ENCODE assay signal across 14 mouse cellular contexts in genomic region chr16:92800845-92801244, GRCm38 (mm10). TPM values are rescaled to one million over a fixed set of nuclear protein-coding genes. Genes with fewer than 3 reads are reported as not detected.
DNase-seq lines count a peak whose midpoint lies in the region; ATAC-seq lines count a peak whose summit lies in the region.
"Had no signal": no experiment of that assay in that cellular context is flagged by ENCODE, and none has a peak within 500 bp of the region (broad histone marks: within the 10 kb centered on the region; RNA-seq: fewer than 3 reads in every experiment).

No protein-coding gene starts in this region.

- peak overlapping the region; percentile 61 for H3K9ac ChIP-seq in liver, embryonic 12.5 days
- H3K9ac ChIP-seq: forebrain, postnatal 0 days; heart, embryonic 15.5 days; kidney, embryonic 15.5 days had no signal

- no peaks in the 10 kb centered on the region for H3K9me3 ChIP-seq in liver, embryonic 12.5 days (replicated peaks)
- H3K9me3 ChIP-seq: heart, embryonic 15.5 days; kidney, embryonic 15.5 days had no signal

- no peaks in the 10 kb centered on the region for H3K27me3 ChIP-seq in liver, embryonic 12.5 days (replicated peaks)
- H3K27me3 ChIP-seq: kidney, embryonic 15.5 days; Patski had no signal

- peak; percentile 66 for DNase-seq in layer of hippocampus, adult 9-11 months
- DNase-seq in layer of hippocampus, adult 9-10 months (ENCODE audit: low spot score), result no peak
- peak; percentile 88 for DNase-seq in MEL-GATA-1-ER (ENCODE audit: extremely low read depth, low read depth)
- DNase-seq in left cerebral cortex, postnatal 25 days (ENCODE audit: low spot score in 2 of 2), result no peak
- DNase-seq in left cerebral cortex, postnatal 10 days (ENCODE audit: extremely low spot score in 1 of 2, low spot score in 2 of 2), result no peak
- DNase-seq: cerebellum, postnatal 14 days; forebrain, postnatal 0 days; gastrocnemius, postnatal 36 days had no signal

- H3K4me3 ChIP-seq in liver, embryonic 12.5 days, result peak overlapping the region; percentile 43; the same call in 1 of the 2 replicates
- H3K4me3 ChIP-seq: heart, embryonic 15.5 days; kidney, embryonic 15.5 days had no signal

- H3K4me2 ChIP-seq in liver, embryonic 12.5 days, result peak overlapping the region; percentile 74
- H3K4me2 ChIP-seq: heart, embryonic 15.5 days; kidney, embryonic 15.5 days had no signal

- peaks cover 95% of the 10 kb centered on the region for H3K4me1 ChIP-seq in liver, embryonic 12.5 days
- H3K4me1 ChIP-seq: kidney, embryonic 15.5 days had no signal

- intact Hi-C loops in left cerebral cortex, postnatal 25 days (cut with DNase I), result no loop called here
- intact Hi-C loops in left cerebral cortex, postnatal 10 days (cut with DNase I), result no loop called here

- H3K27ac ChIP-seq in liver, embryonic 12.5 days, result peak overlapping the region; percentile 86
- H3K27ac ChIP-seq: heart, embryonic 15.5 days; kidney, embryonic 15.5 days had no signal

- no peak for ATAC-seq in liver, embryonic 12.5 days
- ATAC-seq in neutrophil, adult 5-6 weeks (ENCODE audit: extremely low read depth, insufficient number of reproducible peaks, low FRiP score, poor library complexity, severe bottlenecking), result peak; percentile 25; the same call in 1 of the 2 replicates
- ATAC-seq: forebrain, postnatal 0 days; hindbrain, embryonic 16.5 days; Patski had no signal

- 20% methylated on average over 5 of the region's 5 CpGs for WGBS in liver, embryonic 12.5 days (ENCODE audit: insufficient replicate concordance)

- H3K36me3 ChIP-seq in liver, embryonic 12.5 days, result peaks cover 12% of the 10 kb centered on the region; the same call in 1 of the 2 replicates
- H3K36me3 ChIP-seq: heart, embryonic 15.5 days; kidney, embryonic 15.5 days had no signal

RNA-seq across cellular contexts. Expression of gene Runx1, which starts 25.1 kb away (rescaled TPM):
- polyA plus RNA-seq in liver, embryonic 12.5 days (2016; fragmentation: Nextera tagmentation; extraction: Ambion mirVana), result 11.7 and 13.5 TPM in 2 replicates
- 63.7 and 69.4 TPM in 2 replicates for total RNA-seq in neutrophil, adult 5-6 weeks (2017)
- 1 to 10 TPM; 1.5 to 2.3 TPM for total RNA-seq in left cerebral cortex, postnatal 25 days (2021)
- 1 to 10 TPM in 1 of 2 experiments, under 1 TPM in 1; 0.88 to 1.3 TPM for total RNA-seq in left cerebral cortex, postnatal 10 days (2021)

Comparison
In these comparisons a context has a peak if more than half of its experiments do, and no peak if none do; other contexts are left out.
1. DNase-seq: peak in layer of hippocampus, adult 9-11 months (single experiment) and MEL-GATA-1-ER (single experiment); none in layer of hippocampus, adult 9-10 months (single experiment), left cerebral cortex, postnatal 25 days (0 of 2) and left cerebral cortex, postnatal 10 days (0 of 2).
2. RNA of gene Runx1, which starts 25.1 kb away (total RNA-seq): 63.7 to 69.4 TPM in neutrophil, adult 5-6 weeks; 1.5 to 2.3 TPM in left cerebral cortex, postnatal 25 days and 0.88 to 1.3 TPM in left cerebral cortex, postnatal 10 days; every median in the first group is over 10 times any median in the second.